Mouse (Mus musculus): Measurements from ENCODE around the gene Ece1.
"Not testable (repeated sequence)": the region's sequence is repeated elsewhere in the genome, so short reads cannot be mapped to it uniquely, and the experiment has no call there.

The Ece1 gene

GRCm38 (mm10) chr4:137941131-137941844 is 79.3 kb downstream of the Ece1 start:
- in situ Hi-C loops (cut with MseI, MboI) = loop anchor here in 1 of 2 experiments (10.0 kb wide), 1 partner anchor 206 kb away; no protein-coding TSS in a partner anchor

GRCm38 (mm10) chr4:137941871-137942781 is 80.1 kb downstream of the Ece1 start:
- in situ Hi-C loops (cut with MseI, MboI) = loop anchor here in 1 of 2 experiments (10.0 kb wide), 1 partner anchor 207 kb away; no protein-coding TSS in a partner anchor

- in situ Hi-C loops (cut with MseI, MboI) = loop anchor here in 1 of 2 experiments (10.0 kb wide), 1 partner anchor 208 kb away; no protein-coding TSS in a partner anchor
Observed at GRCm38 (mm10) chr4:137942782-137943486, 80.9 kb downstream of the Ece1 start.

- in situ Hi-C loops (cut with MseI, MboI) = loop anchor here in 1 of 2 experiments (10.0 kb wide), 1 partner anchor 209 kb away; no protein-coding TSS in a partner anchor
Observed at GRCm38 (mm10) chr4:137943540-137943939, 81.5 kb downstream of the Ece1 start.

- in situ Hi-C loops (cut with MseI, MboI) = loop anchor here (5.0 to 10.0 kb wide), 2 partner anchors 88 to 211 kb away; no protein-coding TSS in a partner anchor
Observed at GRCm38 (mm10) chr4:137945376-137945775, 83.3 kb downstream of the Ece1 start.

- in situ Hi-C loops (cut with MseI, MboI) = loop anchor here (5.0 to 10.0 kb wide), 2 partner anchors 89 to 212 kb away; no protein-coding TSS in a partner anchor
Observed at GRCm38 (mm10) chr4:137946419-137946818, 84.4 kb downstream of the Ece1 start.

DNA sequence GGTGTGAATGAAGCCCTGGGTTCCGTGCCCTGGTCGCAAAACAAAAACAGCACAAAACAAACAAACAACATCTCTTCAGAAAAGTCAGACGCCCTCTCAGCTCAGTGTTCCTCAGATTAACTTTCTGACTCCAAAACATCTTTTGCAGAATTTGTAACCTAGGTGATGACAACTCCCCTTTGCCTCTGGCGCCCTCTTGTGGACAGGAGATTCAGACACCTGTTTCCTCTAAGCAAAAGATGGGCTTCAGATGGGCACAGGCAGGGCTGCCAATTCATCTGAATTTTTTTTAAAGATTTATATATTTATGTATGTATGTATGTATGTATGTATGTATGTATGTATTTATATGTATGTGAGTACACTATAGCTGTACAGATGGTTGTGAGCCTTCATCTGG is 90.8 kb downstream of the Ece1 start:
- in situ Hi-C loops (cut with MseI, MboI) = no loop called here

DNA sequence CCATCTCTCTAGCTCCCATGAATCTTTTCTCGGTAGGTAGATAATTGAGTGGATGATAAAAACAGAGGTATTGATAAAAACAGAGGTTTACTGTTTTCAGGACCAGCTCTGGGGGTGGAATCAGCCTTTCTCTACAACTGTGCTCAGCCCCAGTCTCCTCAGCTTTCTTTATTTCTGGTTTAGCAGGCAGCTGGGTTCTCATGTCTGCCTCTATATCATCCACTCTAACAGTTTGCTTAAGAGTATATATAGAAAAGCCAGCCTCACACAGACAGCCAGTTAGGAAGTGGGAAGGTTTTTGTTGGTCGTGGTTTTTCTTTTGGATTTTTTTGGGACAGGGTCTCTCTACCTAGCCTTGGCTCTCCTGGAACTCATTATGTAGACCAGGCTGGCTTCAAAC is 92.1 kb downstream of the Ece1 start:
- in situ Hi-C loops (cut with MseI, MboI) = no loop called here

GRCm38 (mm10) chr4:137954926-137955396 is 92.9 kb downstream of the Ece1 start:
- in situ Hi-C loops (cut with MseI, MboI) = no loop called here

DNA sequence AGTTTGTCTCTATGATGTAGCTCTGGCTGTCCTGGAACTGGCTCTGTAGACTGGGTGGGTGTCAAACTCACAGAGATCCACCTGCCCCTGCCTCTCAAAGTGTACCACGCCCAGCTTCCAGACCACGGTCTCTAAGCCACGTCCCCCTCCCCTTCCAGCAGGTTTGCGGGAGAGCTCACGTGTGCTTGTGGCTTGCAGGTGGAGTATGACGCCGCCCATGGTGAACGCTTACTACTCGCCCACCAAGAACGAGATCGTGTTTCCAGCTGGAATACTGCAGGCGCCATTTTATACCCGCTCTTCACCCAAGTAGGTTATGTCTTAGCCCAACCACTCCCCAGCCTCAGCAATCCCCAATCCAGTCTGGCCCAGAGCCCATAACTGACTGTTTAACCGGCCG is 94.2 kb downstream of the Ece1 start:
- in situ Hi-C loops (cut with MseI, MboI) = no loop called here

- in situ Hi-C loops (cut with MseI, MboI) = loop anchor here (10.0 kb wide), 1 partner anchor 145 kb away; no protein-coding TSS in a partner anchor
Observed at GRCm38 (mm10) chr4:137959889-137960665, 98.0 kb downstream of the Ece1 start.

- in situ Hi-C loops (cut with MseI, MboI) = loop anchor here (10.0 kb wide), 1 partner anchor 144 kb away; no protein-coding TSS in a partner anchor
Observed at GRCm38 (mm10) chr4:137960757-137961156, 98.7 kb downstream of the Ece1 start.

DNA sequence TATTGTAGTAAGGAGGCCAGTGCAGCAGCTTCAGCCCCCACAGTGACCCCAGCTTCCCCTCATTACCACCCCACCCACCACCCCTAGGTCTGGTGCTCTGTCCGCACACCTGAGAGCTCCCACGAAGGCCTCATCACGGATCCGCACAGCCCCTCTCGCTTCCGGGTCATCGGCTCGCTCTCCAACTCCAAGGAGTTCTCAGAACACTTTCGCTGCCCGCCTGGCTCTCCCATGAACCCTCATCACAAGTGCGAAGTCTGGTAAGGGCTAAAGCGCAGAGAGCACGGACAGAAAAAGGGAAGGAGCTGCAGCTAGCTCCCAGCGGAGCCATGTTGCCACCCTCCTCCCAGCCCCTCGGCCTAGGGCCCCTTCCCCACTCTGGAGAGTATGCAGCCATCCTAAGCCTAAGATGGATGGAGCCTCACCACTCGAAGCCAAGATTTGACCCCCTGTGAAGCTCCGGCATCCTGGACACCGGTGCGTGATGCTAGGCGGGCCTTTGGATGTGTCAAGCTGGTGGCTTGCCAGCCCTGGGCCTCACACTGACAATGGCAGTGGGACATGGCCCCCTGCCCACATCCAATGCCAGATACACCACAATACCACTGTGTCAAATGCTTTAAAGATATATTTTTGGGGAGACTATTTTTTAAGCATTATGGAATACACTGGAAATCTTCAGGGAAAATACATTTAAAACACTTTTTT is 100.8 kb downstream of the Ece1 start:
- in situ Hi-C loops (cut with MseI, MboI) = loop anchor here (10.0 kb wide), 1 partner anchor 142 kb away; no protein-coding TSS in a partner anchor

DNA sequence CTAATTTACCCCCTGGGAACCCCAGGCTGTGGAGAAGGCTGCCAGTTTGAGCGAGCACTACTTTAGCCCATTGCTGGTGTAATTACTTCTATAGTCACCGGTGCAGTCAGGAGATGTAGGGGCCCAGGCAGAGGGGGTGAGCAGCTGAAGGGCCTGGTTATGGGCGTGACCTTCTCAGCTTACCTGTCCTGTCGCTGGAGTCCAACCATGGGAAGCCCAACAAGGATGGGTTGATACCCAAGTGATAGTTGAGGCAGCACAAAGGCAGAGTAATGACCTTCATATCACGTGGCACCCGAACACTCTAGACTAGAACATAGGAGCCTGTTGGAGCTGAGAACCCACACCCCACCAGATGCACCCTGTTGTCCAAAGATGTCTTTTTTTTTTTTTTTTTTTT is 101.4 kb downstream of the Ece1 start:
- in situ Hi-C loops (cut with MseI, MboI) = loop anchor here (10.0 kb wide), 1 partner anchor 141 kb away; no protein-coding TSS in a partner anchor

- in situ Hi-C loops (cut with MseI, MboI) = loop anchor here (10.0 kb wide), 1 partner anchor 141 kb away; no protein-coding TSS in a partner anchor
Observed at GRCm38 (mm10) chr4:137963881-137964584, 102.0 kb downstream of the Ece1 start.

DNA sequence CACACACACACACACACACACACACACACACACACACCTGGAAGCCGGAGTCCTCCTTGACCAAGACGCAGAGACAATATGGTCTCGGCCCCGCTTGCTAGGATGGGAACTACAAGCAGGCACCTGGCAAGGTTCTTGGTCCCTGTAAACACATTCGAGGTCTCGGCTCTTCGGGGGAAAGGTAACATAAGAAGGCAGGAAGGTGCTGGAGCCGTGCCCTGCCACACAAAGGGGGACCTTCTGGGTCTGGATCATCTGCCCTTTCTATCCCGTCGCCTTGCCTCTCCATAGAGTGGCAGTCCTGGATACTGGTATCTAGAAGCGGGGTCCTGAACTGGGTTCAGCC is 102.5 kb downstream of the Ece1 start:
- in situ Hi-C loops (cut with MseI, MboI) = loop anchor here (10.0 kb wide), 1 partner anchor 140 kb away; no protein-coding TSS in a partner anchor

- in situ Hi-C loops (cut with MseI, MboI) = loop anchor here (10.0 kb wide), 1 partner anchor 137 kb away; no protein-coding TSS in a partner anchor
Observed at GRCm38 (mm10) chr4:137968203-137968602, 106.2 kb downstream of the Ece1 start.

GRCm38 (mm10) chr4:137970623-137971199 is 108.7 kb downstream of the Ece1 start:
- in situ Hi-C loops (cut with MseI, MboI) = not testable (repeated sequence)
